9 mouse cellular contexts compared by ENCODE assay signal in genomic region chr1:138328320-138328719, GRCm38 (mm10). TPM values are rescaled to one million over a fixed set of nuclear protein-coding genes. Genes with fewer than 3 reads are reported as not detected.
DNase-seq lines count a peak whose midpoint lies in the region; ATAC-seq and TF ChIP-seq lines count a peak whose summit lies in the region.
"Had no signal": no experiment of that assay in that cellular context is flagged by ENCODE, and none has a peak within 500 bp of the region (broad histone marks: within the 10 kb centered on the region; RNA-seq: fewer than 3 reads in every experiment).

No protein-coding gene starts in this region.

- H3K4me3 ChIP-seq in heart, adult 2 months, result peak overlapping the region; percentile 26; the same call in 1 of the 2 replicates
- H3K4me3 ChIP-seq in forebrain, postnatal 0 days (ENCODE audit: low read depth, low read length), result peak overlapping the region; percentile 23
- H3K4me3 ChIP-seq in neural tube, embryonic 13.5 days, result peak overlapping the region; percentile 11; the same call in 1 of the 2 replicates
- H3K4me3 ChIP-seq: erythroblast, embryonic 14.5 days had no signal

- peak; percentile 29 for ATAC-seq in Patski
- peak; percentile 70 for ATAC-seq in forebrain, postnatal 0 days
- ATAC-seq in neural tube, embryonic 13.5 days (ENCODE audit: low read depth), result peak; percentile 25; the same call in 1 of the 2 replicates

- no peaks in the 10 kb centered on the region; the same call in none of the 2 replicates for H3K4me1 ChIP-seq in heart, adult 2 months (ENCODE audit: control insufficient read depth, insufficient read depth, low read length)
- H3K4me1 ChIP-seq in forebrain, postnatal 0 days (ENCODE audit: insufficient read depth), result no peaks in the 10 kb centered on the region
- H3K4me1 ChIP-seq in neural tube, embryonic 13.5 days (replicated peaks), result peaks cover 12% of the 10 kb centered on the region; the same call in 1 of the 2 replicates

- intact Hi-C loops in heart, adult 2 months (cut with DNase I), result loop anchor here (1.0 to 10.0 kb wide), 6 partner anchors 159 to 506 kb away; no protein-coding TSS in a partner anchor

- H3K9ac ChIP-seq in heart, adult 2 months (ENCODE audit: low read depth, low read length), result no peak overlapping the region
- 0 out of 2 replicates have a peak overlapping the region, but pooled peaks have one; percentile 18 for H3K9ac ChIP-seq in forebrain, postnatal 0 days
- H3K9ac ChIP-seq in neural tube, embryonic 13.5 days, result no peak overlapping the region; the same call in 1 of the 2 replicates

- no peak for DNase-seq in heart, adult 2 months
- no peak for DNase-seq in heart, adult 11 months
- peak; percentile 57 for DNase-seq in A20 (ENCODE audit: low read depth, low spot score)
- no peak for DNase-seq in Patski (ENCODE audit: low read depth, low spot score)
- peak; percentile 84 for DNase-seq in forebrain, postnatal 0 days
- DNase-seq in kidney, postnatal 36 days, result peak; percentile 24 to 32
- DNase-seq in right cerebral cortex, postnatal 25 days, result no peak

- TF ChIP-seq EP300 in heart, adult 2 months (IDR thresholded peaks at IDR 0.05; ENCODE audit: insufficient read depth, low read depth, low read length), result no peak

- no peak for TF ChIP-seq POLR2A in heart, adult 2 months (IDR thresholded peaks at IDR 0.05; ENCODE audit: insufficient read depth, low read depth, low read length)

- peak overlapping the region; percentile 47 for H3K4me2 ChIP-seq in forebrain, postnatal 0 days (ENCODE audit: low read depth)
- peak overlapping the region; percentile 49 for H3K4me2 ChIP-seq in neural tube, embryonic 13.5 days

- CTCF ChIA-PET in Patski (lab: Charles Lee), result interaction anchor here (0.7 to 2.2 kb wide), 17 partner anchors 9 to 511 kb away, joined by 3 to 10 read pairs (median 3); partner anchors contain the start of gene Nek7

- no peaks in the 10 kb centered on the region for H3K9me3 ChIP-seq in forebrain, postnatal 0 days (ENCODE audit: low read length)
- H3K9me3 ChIP-seq in neural tube, embryonic 13.5 days, result no peaks in the 10 kb centered on the region

- POLR2A ChIA-PET in Patski (lab: Charles Lee), result no interaction called here

- H3K79me2 ChIP-seq in heart, adult 2 months (replicated peaks; ENCODE audit: control insufficient read depth, insufficient read depth, low read length), result no peaks in the 10 kb centered on the region

- in situ Hi-C loops in Patski (cut with MboI; ENCODE audit: low pct_unique_long_range_greater_than_20kb), result loop anchor here (10.0 to 25.0 kb wide), 4 partner anchors 194 to 936 kb away; partner anchors contain the start of gene Dennd1b

- no peaks in the 10 kb centered on the region for H3K27me3 ChIP-seq in heart, adult 2 months (ENCODE audit: control insufficient read depth, insufficient read depth, low read length)
- H3K27me3 ChIP-seq in Patski, result no peaks in the 10 kb centered on the region
- no peaks in the 10 kb centered on the region for H3K27me3 ChIP-seq in forebrain, postnatal 0 days (ENCODE audit: insufficient read depth, low read length)
- H3K27me3 ChIP-seq in neural tube, embryonic 13.5 days, result peaks cover 4% of the 10 kb centered on the region; the same call in 1 of the 2 replicates

- H3K27ac ChIP-seq in heart, adult 2 months, result peak overlapping the region; percentile 9; the same call in 1 of the 2 replicates
- H3K27ac ChIP-seq in forebrain, postnatal 0 days (ENCODE audit: low read depth, low read length), result no peak overlapping the region
- H3K27ac ChIP-seq in neural tube, embryonic 13.5 days (replicated peaks), result no peak overlapping the region

- 5% methylated on average over 12 of the region's 12 CpGs for WGBS in heart, adult 2 months
- 5% methylated on average over 12 of the region's 12 CpGs for WGBS in forebrain, postnatal 0 days
- 15% methylated on average over 12 of the region's 12 CpGs for WGBS in neural tube, embryonic 13.5 days

- peak; percentile 92 for TF ChIP-seq CTCF in heart, adult 2 months (IDR thresholded peaks at IDR 0.05)
- TF ChIP-seq CTCF in Patski (IDR thresholded peaks at IDR 0.05), result peak; percentile 72
- peak; percentile 77 for TF ChIP-seq CTCF in forebrain, postnatal 0 days (IDR thresholded peaks at IDR 0.05; ENCODE audit: low read depth)

- H3K36me3 ChIP-seq in heart, adult 2 months (ENCODE audit: control insufficient read depth, insufficient read depth, low read length), result no peaks in the 10 kb centered on the region
- no peaks in the 10 kb centered on the region for H3K36me3 ChIP-seq in forebrain, postnatal 0 days (ENCODE audit: insufficient read depth)
- H3K36me3 ChIP-seq in neural tube, embryonic 13.5 days, result no peaks in the 10 kb centered on the region

RNA-seq across cellular contexts. Expression of gene Atp6v1g3, which starts 54.8 kb away (rescaled TPM):
- not detected for total RNA-seq in heart, adult 2 months (2021)
- polyA plus RNA-seq in heart, adult 2 months (2012; rRNA removed), result not detected in 2 replicates
- not detected for polyA plus RNA-seq in Patski (2021)
- total RNA-seq in forebrain, postnatal 0 days (2014; rRNA removed), result not detected in 2 replicates
- polyA plus RNA-seq in forebrain, postnatal 0 days (2015; fragmentation: Nextera tagmentation; extraction: Ambion mirVana), result not detected in 2 replicates
- not detected in 2 replicates for polyA plus RNA-seq in neural tube, embryonic 13.5 days (2015; fragmentation: Nextera tagmentation; extraction: Ambion mirVana)
- polyA plus RNA-seq: erythroblast, embryonic 14.5 days had no signal

Comparison
In these comparisons a context has a peak if more than half of its experiments do, and no peak if none do; other contexts are left out.
1. DNase-seq: peak in A20 (single experiment), forebrain, postnatal 0 days (single experiment) and kidney, postnatal 36 days (2 of 2); none in heart, adult 2 months (0 of 2), heart, adult 11 months (single experiment), Patski (single experiment) and right cerebral cortex, postnatal 25 days (single experiment).
2. Peak in every context shown above with its lines, with median percentiles within 50 percentile points of each other: H3K4me3 ChIP-seq, CTCF ChIP-seq and ATAC-seq.